Mouse (Mus musculus) MEL (cell line): ENCODE data around the gene Abt1. TPM values are rescaled to one million over a fixed set of nuclear protein-coding genes. Genes with fewer than 3 reads are reported as not detected.
"Not testable (repeated sequence)": the region's sequence is repeated elsewhere in the genome, so short reads cannot be mapped to it uniquely, and the experiment has no call there.

Source experiments
- DNase-seq: peaks from one replicate; pipeline ENCODE4 v3.0.0; 2011; ENCODE audit warnings: low read depth, low spot score
- H3K27ac ChIP-seq: 2 replicates; pipeline ENCODE4 v1.5.1; 2012; ENCODE audit warnings: low read depth, mild to moderate bottlenecking, control low read depth, low read length, moderate library complexity; ENCODE audit not compliant: control insufficient read depth
- H3K27me3 ChIP-seq, 2 experiments: fragments of 150-350 bp in 1 of 2; sonication (generic) in 1 of 2; 2 replicates each; pipeline ENCODE4 v1.6.1; 2012; ENCODE audit warnings: low read length in 2 of 2, mild to moderate bottlenecking in 2 of 2, improper control_type of control experiment in 1 of 2, moderate library complexity in 1 of 2; ENCODE audit not compliant: insufficient read depth in 2 of 2, control insufficient read depth in 1 of 2
- H3K36me3 ChIP-seq, 2 experiments: 2 replicates each; pipeline ENCODE4 v1.6.1; 2012 to 2014; ENCODE audit warnings: low read length in 2 of 2, improper control_type of control experiment in 1 of 2, inconsistent platforms in 1 of 2, mild to moderate bottlenecking in 1 of 2; ENCODE audit not compliant: insufficient read depth in 2 of 2, control insufficient read depth in 1 of 2
- H3K4me1 ChIP-seq, 2 experiments: fragments of 150-350 bp in 1 of 2; sonication (generic) in 1 of 2; 2 replicates each; pipeline ENCODE4 v1.6.1; 2012; ENCODE audit warnings: low read length in 2 of 2, improper control_type of control experiment in 1 of 2, mild to moderate bottlenecking in 1 of 2; ENCODE audit not compliant: insufficient read depth in 2 of 2, control insufficient read depth in 1 of 2
- H3K4me3 ChIP-seq, 2 experiments: fragments of 150-350 bp in 1 of 2; sonication (generic) in 1 of 2; 2 replicates each; pipeline ENCODE4 v1.5.1; 2012; ENCODE audit warnings: low read depth in 2 of 2, low read length in 2 of 2, mild to moderate bottlenecking in 2 of 2, moderate library complexity in 2 of 2, control low read depth in 1 of 2, improper control_type of control experiment in 1 of 2; ENCODE audit not compliant: control insufficient read depth in 1 of 2, insufficient read depth in 1 of 2
- H3K79me2 ChIP-seq: 2 replicates; pipeline ENCODE4 v1.6.1; 2012; ENCODE audit warnings: mild to moderate bottlenecking, low read length, moderate library complexity; ENCODE audit not compliant: control insufficient read depth, poor library complexity, insufficient read depth
- H3K9ac ChIP-seq: 2 replicates; pipeline ENCODE4 v1.6.1; 2012; ENCODE audit warnings: low read depth, mild to moderate bottlenecking, control low read depth, low read length, moderate library complexity; ENCODE audit not compliant: control insufficient read depth, poor library complexity, severe bottlenecking
- H3K9me3 ChIP-seq: fragments of 150-350 bp; sonication (generic); replicated peaks from 2 replicates; pipeline ENCODE4 v1.6.1; 2012; ENCODE audit warnings: mild to moderate bottlenecking, low read length, improper control_type of control experiment, moderate library complexity; ENCODE audit not compliant: insufficient read depth
- BHLHE40 ChIP-seq: IDR thresholded peaks from 2 replicates; pipeline ENCODE4 v1.6.1; 2012; ENCODE audit warnings: low read depth, mild to moderate bottlenecking, inconsistent platforms, low read length, improper control_type of control experiment, borderline replicate concordance
- ELF1 ChIP-seq: IDR thresholded peaks from 2 replicates; pipeline ENCODE4 v1.6.1; 2014; ENCODE audit warnings: low read depth, mild to moderate bottlenecking, inconsistent platforms, low read length, improper control_type of control experiment, moderate library complexity
- MAFK ChIP-seq: IDR thresholded peaks from 2 replicates; pipeline ENCODE4 v1.6.1; 2011; ENCODE audit warnings: low read depth, mild to moderate bottlenecking, low read length, improper control_type of control experiment, borderline replicate concordance
- MYC ChIP-seq: IDR thresholded peaks from 2 replicates; pipeline ENCODE4 v1.6.1; 2011; ENCODE audit warnings: low read depth, mild to moderate bottlenecking, low read length, improper control_type of control experiment, moderate library complexity
- SIN3A ChIP-seq: IDR thresholded peaks from 2 replicates; pipeline ENCODE4 v1.6.1; 2012; ENCODE audit warnings: low read length, improper control_type of control experiment, inconsistent platforms
- TBP ChIP-seq: IDR thresholded peaks from 2 replicates; pipeline ENCODE4 v1.8.0; 2011; ENCODE audit warnings: low read depth, low read length, improper control_type of control experiment
- ZKSCAN1 ChIP-seq: IDR thresholded peaks from 2 replicates; pipeline ENCODE4 v1.6.1; 2012; ENCODE audit warnings: low read depth, mild to moderate bottlenecking, inconsistent platforms, low read length, improper control_type of control experiment, moderate library complexity
- ZNF384 ChIP-seq: IDR thresholded peaks from 2 replicates; pipeline ENCODE4 v1.6.1; 2012; ENCODE audit warnings: low read depth, mild to moderate bottlenecking, inconsistent platforms, low read length, improper control_type of control experiment
- polyA plus RNA-seq, 2 experiments: library from polyadenylated mRNA; stranded (reverse) in 1 of 2; unstranded in 1 of 2; fragments of >175 nt in 1 of 2; fragments of >200 nt in 1 of 2; gene quantifications; 2 replicates each; pipeline versions ENCODE4 v1.2.1 to v1.2.4; 2012; ENCODE audit warnings: low replicate concordance in 2 of 2, low read depth in 1 of 2; ENCODE audit not compliant: insufficient read length in 2 of 2, insufficient read depth in 1 of 2, missing spikeins in 1 of 2
- total RNA-seq: library from RNA; depleted of rRNA; stranded (reverse); fragments of 300-350 nt; gene quantifications from 2 replicates; pipeline ENCODE4 v1.2.3, GENCODE M21; 2012

Gene Abt1
- total and polyA plus RNA-seq, 3 experiments = 14.2 to 16.2 TPM; not detected in 1

GRCm38 (mm10) chr13:23396913-23397312 is 26.8 kb downstream of the Abt1 start:
- not testable (repeated sequence) for H3K27ac ChIP-seq, H3K27me3 ChIP-seq, H3K79me2 ChIP-seq, H3K4me1 ChIP-seq, H3K9me3 ChIP-seq, H3K36me3 ChIP-seq
- H3K4me3 ChIP-seq = peak overlapping the region; percentile 65 to 84
- TF ChIP-seq MYC (0 out of 2 replicates have a peak, but pooled peaks have one; percentile 19), MAFK (peak; percentile 80; the same call in 1 of the 2 replicates), TBP (peak; percentile 99), ELF1 (peak; percentile 52; the same call in 1 of the 2 replicates)
- H3K9ac ChIP-seq = peak overlapping the region; percentile 61; the same call in 1 of the 2 replicates
- peak; percentile 81 for DNase-seq

GRCm38 (mm10) chr13:23396246-23396703 is 27.4 kb downstream of the Abt1 start:
- no peaks in the 10 kb centered on the region for H3K9me3 ChIP-seq
- DNase-seq = peak; percentile 65
- 0 out of 4 replicates have a peak, but pooled peaks cover 0 to 3% of the 10 kb centered on the region in 2 experiments for H3K4me1 ChIP-seq
- no peak overlapping the region for H3K27ac ChIP-seq
- H3K4me3 ChIP-seq = peak overlapping the region; percentile 65 to 84
- H3K79me2 ChIP-seq = no peaks in the 10 kb centered on the region
- peaks cover 3% of the 10 kb centered on the region in 2 experiments; a peak in 1 of 4 replicates for H3K27me3 ChIP-seq
- TF ChIP-seq ZNF384 (peak; percentile 64; the same call in 1 of the 2 replicates), ZKSCAN1 (no peak), MYC (0 out of 2 replicates have a peak, but pooled peaks have one; percentile 24), SIN3A (peak; percentile 45; the same call in 1 of the 2 replicates)
- peak overlapping the region; percentile 61 for H3K9ac ChIP-seq
- H3K36me3 ChIP-seq = no peaks in the 10 kb centered on the region

- H3K27ac ChIP-seq = no peak overlapping the region
- DNase-seq = no peak
- no peaks in the 10 kb centered on the region for H3K79me2 ChIP-seq
- peak overlapping the region; percentile 61; the same call in 1 of the 2 replicates for H3K9ac ChIP-seq
- H3K4me1 ChIP-seq = 0 out of 4 replicates have a peak, but pooled peaks cover 0 to 3% of the 10 kb centered on the region in 2 experiments
- no peak for TF ChIP-seq BHLHE40
- H3K36me3 ChIP-seq = no peaks in the 10 kb centered on the region
- no peaks in the 10 kb centered on the region for H3K9me3 ChIP-seq
- H3K27me3 ChIP-seq = peaks cover 3 to 5% of the 10 kb centered on the region in 2 experiments; a peak in 2 of 4 replicates
- peak overlapping the region; percentile 65 to 84 for H3K4me3 ChIP-seq
Measured at GRCm38 (mm10) chr13:23395301-23396245, 28.1 kb downstream of the Abt1 start.
